Mouse (Mus musculus) CH12.LX (cell line): ENCODE measurements at regions not wholly inside any gene's neighbourhood (a gene's known extent, or its start where the extent isn't known, plus 50 kb on each side); places are given as distances from the start of the nearest gene placed in this dataset.

Source experiments
- DNase-seq: peaks from one replicate; pipeline ENCODE4 v3.0.0-alpha.2; 2013; ENCODE audit errors: extremely low read depth
- H3K27ac ChIP-seq: 2 replicates; pipeline ENCODE4 v1.5.1; 2012; ENCODE audit warnings: low read depth, mild to moderate bottlenecking, control low read depth, moderate library complexity; ENCODE audit not compliant: insufficient read depth
- H3K27me3 ChIP-seq: replicated peaks from 2 replicates; pipeline ENCODE3; 2012; ENCODE audit warnings: inconsistent platforms
- H3K36me3 ChIP-seq, 2 experiments: replicated peaks in 1 of 2; 2 replicates each; pipeline versions ENCODE3 to v1.6.1; 2012; ENCODE audit warnings: inconsistent platforms in 1 of 2, low read length in 1 of 2, mild to moderate bottlenecking in 1 of 2, mixed read lengths in 1 of 2, moderate library complexity in 1 of 2; ENCODE audit not compliant: control insufficient read depth in 1 of 2, insufficient read depth in 1 of 2
- H3K4me1 ChIP-seq, 2 experiments: 2 replicates each; pipeline ENCODE4 v1.6.1; 2012; ENCODE audit warnings: inconsistent platforms in 1 of 2, moderate library complexity in 1 of 2; ENCODE audit not compliant: insufficient read depth in 2 of 2, control insufficient read depth in 1 of 2
- H3K4me2 ChIP-seq: 2 replicates; pipeline ENCODE4 v1.6.1; 2012; ENCODE audit warnings: low read depth, mild to moderate bottlenecking, control low read depth; ENCODE audit not compliant: poor library complexity, insufficient read depth, severe bottlenecking
- H3K4me3 ChIP-seq, 3 experiments: fragments of 150-350 bp in 1 of 3; sonication (generic) in 1 of 3; replicated peaks in 1 of 3; 2 replicates each; pipeline versions ENCODE3 to v1.5.1; 2011 to 2012; ENCODE audit warnings: low read depth in 2 of 3, low read length in 2 of 3, mild to moderate bottlenecking in 2 of 3, moderate library complexity in 2 of 3, control low read depth in 1 of 3, improper control_type of control experiment in 1 of 3, inconsistent platforms in 1 of 3, mixed read lengths in 1 of 3; ENCODE audit not compliant: poor library complexity in 1 of 3
- H3K79me2 ChIP-seq: replicated peaks from 2 replicates; pipeline ENCODE4 v1.6.1; 2012; ENCODE audit warnings: mild to moderate bottlenecking, moderate library complexity; ENCODE audit not compliant: control insufficient read depth, poor library complexity, insufficient read depth, severe bottlenecking; ENCODE audit errors: extremely low read depth
- H3K9ac ChIP-seq: 2 replicates; pipeline ENCODE4 v1.6.1; 2012; ENCODE audit warnings: low read depth, mild to moderate bottlenecking, control low read depth, moderate library complexity; ENCODE audit not compliant: insufficient read depth
- H3K9me3 ChIP-seq: replicated peaks from 2 replicates; pipeline ENCODE3; 2012; ENCODE audit warnings: low read length, inconsistent platforms, mixed read lengths
- BHLHE40 ChIP-seq: IDR thresholded peaks from 2 replicates; pipeline ENCODE4 v1.6.1; 2011; ENCODE audit warnings: mild to moderate bottlenecking, low read depth, low read length, improper control_type of control experiment
- CHD2 ChIP-seq: IDR thresholded peaks from 2 replicates; pipeline ENCODE4 v1.6.1; 2011; ENCODE audit warnings: low read length, improper control_type of control experiment
- E2F4 ChIP-seq: IDR thresholded peaks from 2 replicates; pipeline ENCODE4 v1.6.1; 2011; ENCODE audit warnings: low read depth, low read length, improper control_type of control experiment; ENCODE audit not compliant: insufficient replicate concordance
- ELF1 ChIP-seq: IDR thresholded peaks from 2 replicates; pipeline ENCODE4 v1.6.1; 2014; ENCODE audit warnings: low read depth, mild to moderate bottlenecking, inconsistent platforms, low read length, improper control_type of control experiment
- EP300 ChIP-seq: IDR thresholded peaks from 2 replicates; pipeline ENCODE4 v1.6.1; 2011; ENCODE audit warnings: low read length, improper control_type of control experiment
- ETS1 ChIP-seq: conservative IDR thresholded peaks from 2 replicates; pipeline ENCODE4 v1.6.1; 2012; ENCODE audit warnings: low read depth, mild to moderate bottlenecking, inconsistent platforms, low read length, improper control_type of control experiment, moderate library complexity
- HCFC1 ChIP-seq: IDR thresholded peaks from 2 replicates; pipeline ENCODE4 v1.6.1; 2012; ENCODE audit warnings: low read depth, mild to moderate bottlenecking, inconsistent platforms, low read length, improper control_type of control experiment
- JUND ChIP-seq: conservative IDR thresholded peaks from 2 replicates; pipeline ENCODE4 v1.6.1; 2011; ENCODE audit warnings: low read depth, low read length, improper control_type of control experiment
- MYC ChIP-seq: IDR thresholded peaks from 2 replicates; pipeline ENCODE4 v1.6.1; 2011; ENCODE audit warnings: low read depth, mild to moderate bottlenecking, improper control_type of control experiment, low read length
- NRF1 ChIP-seq: IDR thresholded peaks from 2 replicates; pipeline ENCODE4 v1.6.1; 2014; ENCODE audit warnings: low read depth, mild to moderate bottlenecking, inconsistent platforms, low read length, improper control_type of control experiment, moderate library complexity
- RAD21 ChIP-seq: IDR thresholded peaks from 2 replicates; pipeline ENCODE4 v1.6.1; 2011; ENCODE audit warnings: low read depth, mild to moderate bottlenecking, low read length, improper control_type of control experiment, moderate library complexity
- ZC3H11A ChIP-seq: IDR thresholded peaks from 2 replicates; pipeline ENCODE4 v1.6.1; 2012; ENCODE audit warnings: low read depth, mild to moderate bottlenecking, inconsistent platforms, low read length, improper control_type of control experiment
- ZKSCAN1 ChIP-seq: IDR thresholded peaks from 2 replicates; pipeline ENCODE4 v1.6.1; 2012; ENCODE audit warnings: low read depth, inconsistent platforms, low read length, improper control_type of control experiment, borderline replicate concordance
- ZMIZ1 ChIP-seq: IDR thresholded peaks from 2 replicates; pipeline ENCODE4 v1.6.1; 2012; ENCODE audit warnings: low read depth, mild to moderate bottlenecking, inconsistent platforms, low read length, improper control_type of control experiment
- dilution Hi-C: fragments of 300-500 bp; cut with MboI; formaldehyde crosslinking; loops from 2 replicates; pipeline ENCODE4 v1.14.3; 2020; ENCODE audit warnings: low sequenced_read_pairs; ENCODE audit not compliant: extremely low pct_unique_long_range_greater_than_20kb, extremely low pct_ligation_motif_present
- in situ Hi-C: fragments of 300-500 bp; cut with MboI; formaldehyde crosslinking; loops from 3 replicates; pipeline ENCODE4 v1.14.3; 2019; ENCODE audit warnings: low sequenced_read_pairs, low pct_ligation_motif_present, low pct_unique_long_range_greater_than_20kb, mixed read lengths

- H3K79me2 ChIP-seq: no peaks in the 10 kb centered on the region
- no peak overlapping the region for H3K9ac ChIP-seq
- peaks cover 2 to 20% of the 10 kb centered on the region in 2 experiments; a peak in 3 of 4 replicates for H3K4me1 ChIP-seq
- DNase-seq: no peak
- no peak overlapping the region for H3K4me2 ChIP-seq
- H3K27ac ChIP-seq: no peak overlapping the region
- no peak overlapping the region for H3K4me3 ChIP-seq
- in situ Hi-C loops (no loop called here), dilution Hi-C loops (no loop called here)
- no peaks in the 10 kb centered on the region for H3K36me3 ChIP-seq
- H3K9me3 ChIP-seq: no peaks in the 10 kb centered on the region
- no peaks in the 10 kb centered on the region for H3K27me3 ChIP-seq
- TF ChIP-seq EP300 (no peak), BHLHE40 (no peak), CHD2 (no peak), ELF1 (no peak), RAD21 (no peak), E2F4 (no peak)
Observed at GRCm38 (mm10) chr1:177348400-177349092, 90.5 kb upstream of the Akt3 start.

GRCm38 (mm10) chr1:177347208-177347607, 89.2 kb upstream of the Akt3 start:
- no peak overlapping the region for H3K4me2 ChIP-seq
- H3K4me3 ChIP-seq: no peak overlapping the region
- no peaks in the 10 kb centered on the region for H3K36me3 ChIP-seq
- dilution Hi-C loops: no loop called here
- no peak overlapping the region for H3K27ac ChIP-seq
- no peaks in the 10 kb centered on the region for H3K79me2 ChIP-seq
- in situ Hi-C loops: no loop called here
- peaks cover 2 to 20% of the 10 kb centered on the region in 2 experiments; a peak in 3 of 4 replicates for H3K4me1 ChIP-seq
- DNase-seq: no peak
- TF ChIP-seq NRF1: no peak
- TF ChIP-seq ZKSCAN1: no peak
- no peak for TF ChIP-seq MYC
- no peaks in the 10 kb centered on the region for H3K9me3 ChIP-seq
- H3K9ac ChIP-seq: no peak overlapping the region
- no peaks in the 10 kb centered on the region for H3K27me3 ChIP-seq

- no peak for TF ChIP-seq NRF1
- no peak for TF ChIP-seq RAD21
- no peak for TF ChIP-seq ZC3H11A
- TF ChIP-seq JUND: no peak
- no peak for TF ChIP-seq E2F4
- TF ChIP-seq HCFC1: no peak
- no peak for TF ChIP-seq MYC
- no peak for TF ChIP-seq ETS1
- no peak for TF ChIP-seq ZMIZ1
- TF ChIP-seq, all 38 proteins: peak for 0
- Histone ChIP-seq H3K4me2 (no peak overlapping the region), H3K4me1 (peaks cover 2 to 20% of the 10 kb centered on the region in 2 experiments; a peak in 3 of 4 replicates), H3K4me3 (no peak overlapping the region), H3K79me2 (no peaks in the 10 kb centered on the region), H3K9me3 (no peaks in the 10 kb centered on the region), H3K27me3 (no peaks in the 10 kb centered on the region), H3K27ac (no peak overlapping the region), H3K9ac (no peak overlapping the region), H3K36me3 (no peaks in the 10 kb centered on the region)
- no peak for DNase-seq
- in situ Hi-C loops (no loop called here), dilution Hi-C loops (no loop called here)
Observed at GRCm38 (mm10) chr1:177346540-177346939, 88.5 kb upstream of the Akt3 start.
